8 mouse cellular contexts compared by ENCODE assay signal in the genomic region with DNA sequence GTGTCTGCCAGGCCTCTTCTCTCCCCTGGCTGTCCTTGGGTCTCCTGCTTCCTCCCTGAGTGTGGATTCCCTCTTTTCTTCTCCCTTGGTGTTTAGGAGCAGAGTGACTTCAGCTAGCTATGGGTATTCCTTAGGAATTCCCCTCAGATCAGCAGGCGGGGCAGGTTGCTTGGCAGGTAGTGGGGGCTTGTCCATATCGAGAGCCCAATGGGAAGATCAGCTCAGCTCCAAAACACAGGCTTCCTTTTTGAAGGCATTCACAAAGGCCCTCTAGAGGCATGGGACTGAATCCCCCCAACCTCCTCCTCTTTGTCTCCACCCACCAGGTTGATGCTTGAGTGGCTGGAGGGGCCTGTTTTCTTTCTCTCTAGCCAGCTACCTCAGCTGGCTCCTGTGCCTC. TPM values are rescaled to one million over a fixed set of nuclear protein-coding genes. Genes with fewer than 3 reads are reported as not detected.
DNase-seq lines count a peak whose midpoint lies in the region; ATAC-seq and TF ChIP-seq lines count a peak whose summit lies in the region.

No protein-coding gene starts in this region.

- TF ChIP-seq CTCF in liver, embryonic 14.5 days (IDR thresholded peaks at IDR 0.05; ENCODE audit: low read depth), result no peak
- no peak for TF ChIP-seq CTCF in thymus, adult 2 months (IDR thresholded peaks at IDR 0.05; ENCODE audit: borderline replicate concordance, control insufficient read depth, extremely low read depth, insufficient read depth, low read length, poor library complexity)

- WGBS in liver, embryonic 14.5 days (ENCODE audit: insufficient replicate concordance), result 76% methylated on average over 2 of the region's 2 CpGs
- WGBS in thymus, adult 2 months, result 82% methylated on average over 2 of the region's 2 CpGs

- TF ChIP-seq EP300 in liver, embryonic 14.5 days (IDR thresholded peaks at IDR 0.05; ENCODE audit: low read depth), result no peak

- ATAC-seq in cerebellum, adult (ENCODE audit: insufficient number of reproducible peaks, low FRiP score, low TSS enrichment), result no peak
- no peak for ATAC-seq in liver, embryonic 14.5 days (ENCODE audit: insufficient read depth)

- H3K9ac ChIP-seq in liver, embryonic 14.5 days (replicated peaks), result no peak overlapping the region

- DNase-seq in cerebellum, adult 9-10 months, result peak; percentile 52
- DNase-seq in urinary bladder, adult 2 months (ENCODE audit: low spot score), result peak; percentile 17
- no peak for DNase-seq in urinary bladder, postnatal 25 days (ENCODE audit: low spot score)
- no peak for DNase-seq in liver, embryonic 14.5 days (ENCODE audit: low read depth in 3 of 3, low spot score in 3 of 3)
- DNase-seq in spleen, postnatal 36 days (ENCODE audit: low spot score in 2 of 2), result no peak
- no peak for DNase-seq in thymus, adult 2 months
- no peak for DNase-seq in adrenal gland, adult 8-10 months

- H3K4me1 ChIP-seq in liver, embryonic 14.5 days (replicated peaks; ENCODE audit: control insufficient read depth in 2 of 2, insufficient read depth in 2 of 2, low read length in 1 of 2), result peaks cover 21 to 27% of the 10 kb centered on the region in 2 experiments
- H3K4me1 ChIP-seq in thymus, adult 2 months (replicated peaks; ENCODE audit: control insufficient read depth, insufficient read depth, low read length), result peaks cover 25% of the 10 kb centered on the region

- H3K36me3 ChIP-seq in liver, embryonic 14.5 days (replicated peaks; ENCODE audit: control insufficient read depth, insufficient read depth, low read depth), result peaks cover 33% of the 10 kb centered on the region
- peaks cover 39% of the 10 kb centered on the region for H3K36me3 ChIP-seq in thymus, adult 2 months (ENCODE audit: control insufficient read depth, insufficient read depth, low read length)

- no peak overlapping the region for H3K27ac ChIP-seq in liver, embryonic 14.5 days
- H3K27ac ChIP-seq in thymus, adult 2 months (ENCODE audit: control insufficient read depth, insufficient read depth, low read length), result no peak overlapping the region

- H3K9me3 ChIP-seq in liver, embryonic 14.5 days (ENCODE audit: control insufficient read depth, low read length), result no peaks in the 10 kb centered on the region

- H3K4me3 ChIP-seq in liver, embryonic 14.5 days (ENCODE audit: insufficient read depth in 1 of 2, low read depth in 2 of 2, low read length in 2 of 2), result no peak overlapping the region
- H3K4me3 ChIP-seq in thymus, adult 2 months (ENCODE audit: control insufficient read depth, insufficient read depth, low read length), result no peak overlapping the region

- peak overlapping the region; percentile 91; the same call in 1 of the 2 replicates for H3K4me2 ChIP-seq in liver, embryonic 14.5 days (ENCODE audit: low read depth)

- H3K27me3 ChIP-seq in liver, embryonic 14.5 days (ENCODE audit: control insufficient read depth, insufficient read depth, low read length), result no peaks in the 10 kb centered on the region
- H3K27me3 ChIP-seq in thymus, adult 2 months (ENCODE audit: control insufficient read depth, insufficient read depth, low read length), result no peaks in the 10 kb centered on the region

- TF ChIP-seq POLR2A in thymus, adult 2 months (IDR thresholded peaks at IDR 0.05; ENCODE audit: control insufficient read depth, extremely low read depth, insufficient read depth, low read length, poor library complexity), result no peak

RNA-seq across cellular contexts. Expression of a gene that starts 4.5 kb away (rescaled TPM):
- polyA plus RNA-seq in urinary bladder, adult 2 months (2012; rRNA removed), result 26.1 and 27.2 TPM in 2 replicates
- 5.7 and 6.5 TPM in 2 replicates for polyA plus RNA-seq in liver, embryonic 14.5 days (2012; rRNA removed)
- 8.7 and 9.2 TPM in 2 replicates for polyA plus RNA-seq in liver, embryonic 14.5 days (2014; fragmentation: Nextera tagmentation; extraction: Ambion mirVana)
- 47.0 and 51.1 TPM in 2 replicates for polyA plus RNA-seq in thymus, adult 2 months (2012; rRNA removed)
- total RNA-seq in adrenal gland, adult 8-10 months (2022), result 10 to 100 TPM; 33.5 to 38.1 (median 34.7) TPM

RNA-seq across cellular contexts. Expression of a gene that starts 20.5 kb away (rescaled TPM):
- 0.10 TPM in 2 replicates for polyA plus RNA-seq in urinary bladder, adult 2 months (2012; rRNA removed)
- polyA plus RNA-seq in liver, embryonic 14.5 days (2012; rRNA removed), result 0.02 TPM in 1 of 2 replicates, not detected in the other
- polyA plus RNA-seq in liver, embryonic 14.5 days (2014; fragmentation: Nextera tagmentation; extraction: Ambion mirVana), result not detected in 2 replicates
- polyA plus RNA-seq in thymus, adult 2 months (2012; rRNA removed), result 0.04 and 0.05 TPM in 2 replicates
- under 1 TPM in 2 of 4 experiments, not detected in 2; 0.27 to 0.49 TPM for total RNA-seq in adrenal gland, adult 8-10 months (2022)

RNA-seq across cellular contexts. Expression of a gene that starts 27.8 kb away (rescaled TPM):
- 57.9 and 72.5 TPM in 2 replicates for polyA plus RNA-seq in urinary bladder, adult 2 months (2012; rRNA removed)
- 5.5 and 8.0 TPM in 2 replicates for polyA plus RNA-seq in liver, embryonic 14.5 days (2012; rRNA removed)
- 9.1 and 11.2 TPM in 2 replicates for polyA plus RNA-seq in liver, embryonic 14.5 days (2014; fragmentation: Nextera tagmentation; extraction: Ambion mirVana)
- polyA plus RNA-seq in thymus, adult 2 months (2012; rRNA removed), result 12.6 and 13.2 TPM in 2 replicates
- 100 to 1,000 TPM in 1 of 4 experiments, 10 to 100 TPM in 3; 37.7 to 114 (median 64.6) TPM for total RNA-seq in adrenal gland, adult 8-10 months (2022)

RNA-seq across cellular contexts. Expression of a gene that starts 30.0 kb away (rescaled TPM):
- polyA plus RNA-seq in urinary bladder, adult 2 months (2012; rRNA removed), result not detected in 2 replicates
- not detected in 2 replicates for polyA plus RNA-seq in liver, embryonic 14.5 days (2012; rRNA removed)
- not detected in 2 replicates for polyA plus RNA-seq in liver, embryonic 14.5 days (2014; fragmentation: Nextera tagmentation; extraction: Ambion mirVana)
- polyA plus RNA-seq in thymus, adult 2 months (2012; rRNA removed), result 0.06 TPM in 1 of 2 replicates, not detected in the other
- not detected for total RNA-seq in adrenal gland, adult 8-10 months (2022)

Comparison
In these comparisons a context has a peak if more than half of its experiments do, and no peak if none do; other contexts are left out.
1. DNase-seq: peak in cerebellum, adult 9-10 months (single experiment) and urinary bladder, adult 2 months (single experiment); none in urinary bladder, postnatal 25 days (single experiment), liver, embryonic 14.5 days (0 of 3), spleen, postnatal 36 days (0 of 2), thymus, adult 2 months (single experiment) and adrenal gland, adult 8-10 months (single experiment).